Mouse (Mus musculus) forebrain, postnatal 0 days (tissue): ENCODE measurements around the gene Gm43951. TPM values are rescaled to one million over a fixed set of nuclear protein-coding genes. Genes with fewer than 3 reads are reported as not detected.

Source experiments
- ATAC-seq: fragments of 200-750 bp; cut with Nextera tagmentation; 2 replicates; pipeline ENCODE4 v1.8.0; 2017; ENCODE audit warnings: mild to moderate bottlenecking, moderate library complexity
- DNase-seq: peaks from one replicate; pipeline ENCODE4 v3.0.0-alpha.2; 2015
- H3K27ac ChIP-seq: fragments of 300-500 bp; sonication (generic); 2 replicates; pipeline ENCODE4 v1.5.1; 2014; ENCODE audit warnings: low read depth, mild to moderate bottlenecking, antibody characterized with exemption, low read length, moderate library complexity, mixed read lengths
- H3K27me3 ChIP-seq: fragments of 300-500 bp; sonication (generic); 2 replicates; pipeline ENCODE4 v1.6.1; 2014; ENCODE audit warnings: mild to moderate bottlenecking, low read length, mixed read lengths; ENCODE audit not compliant: insufficient read depth
- H3K36me3 ChIP-seq: fragments of 300-500 bp; sonication (generic); 2 replicates; pipeline ENCODE4 v1.6.1; 2014; ENCODE audit warnings: mild to moderate bottlenecking, moderate library complexity; ENCODE audit not compliant: insufficient read depth
- H3K4me1 ChIP-seq: fragments of 300-500 bp; sonication (generic); 2 replicates; pipeline ENCODE4 v1.6.1; 2014; ENCODE audit warnings: antibody characterized with exemption; ENCODE audit not compliant: insufficient read depth
- H3K4me2 ChIP-seq: fragments of 300-500 bp; sonication (generic); 2 replicates; pipeline ENCODE4 v1.6.1; 2014; ENCODE audit warnings: low read depth, mild to moderate bottlenecking, moderate library complexity
- H3K4me3 ChIP-seq: fragments of 300-500 bp; sonication (generic); 2 replicates; pipeline ENCODE4 v1.5.1; 2014; ENCODE audit warnings: low read depth, low read length, mixed read lengths
- H3K9ac ChIP-seq: fragments of 300-500 bp; sonication (generic); 2 replicates; pipeline ENCODE4 v1.6.1; 2014; ENCODE audit warnings: mild to moderate bottlenecking
- H3K9me3 ChIP-seq: fragments of 300-500 bp; sonication (generic); 2 replicates; pipeline ENCODE4 v1.6.1; 2016; ENCODE audit warnings: low read length
- CTCF ChIP-seq: sonication (generic); IDR thresholded peaks from 2 replicates; pipeline ENCODE4 v1.5.1; 2016; ENCODE audit warnings: antibody characterized with exemption, control low read depth, low read depth
- WGBS: fragments of 180-500 bp; shearing (Covaris S2); extraction: QIAGEN DNeasy Blood & Tissue Kit; methylation state at CpG from one replicate; pipeline ENCODE4 v1.1.7; 2014; 5-methylcytosine and 5-hydroxymethylcytosine counted together
- polyA plus RNA-seq: library from polyadenylated mRNA; unstranded; fragments of >200 nt; fragmentation: Nextera tagmentation; extraction: Ambion mirVana; gene quantifications from 2 replicates; pipeline ENCODE4 v1.2.1, GENCODE M21; 2015
- total RNA-seq: library from RNA; depleted of rRNA; stranded (reverse); fragments of >200 nt; gene quantifications from 2 replicates; pipeline ENCODE4 v1.2.3, GENCODE M21; 2014; rRNA removed

The Gm43951 gene
- total RNA-seq, result 3.3 and 3.6 TPM in 2 replicates
- polyA plus RNA-seq, result 0.33 and 0.62 TPM in 2 replicates

DNA sequence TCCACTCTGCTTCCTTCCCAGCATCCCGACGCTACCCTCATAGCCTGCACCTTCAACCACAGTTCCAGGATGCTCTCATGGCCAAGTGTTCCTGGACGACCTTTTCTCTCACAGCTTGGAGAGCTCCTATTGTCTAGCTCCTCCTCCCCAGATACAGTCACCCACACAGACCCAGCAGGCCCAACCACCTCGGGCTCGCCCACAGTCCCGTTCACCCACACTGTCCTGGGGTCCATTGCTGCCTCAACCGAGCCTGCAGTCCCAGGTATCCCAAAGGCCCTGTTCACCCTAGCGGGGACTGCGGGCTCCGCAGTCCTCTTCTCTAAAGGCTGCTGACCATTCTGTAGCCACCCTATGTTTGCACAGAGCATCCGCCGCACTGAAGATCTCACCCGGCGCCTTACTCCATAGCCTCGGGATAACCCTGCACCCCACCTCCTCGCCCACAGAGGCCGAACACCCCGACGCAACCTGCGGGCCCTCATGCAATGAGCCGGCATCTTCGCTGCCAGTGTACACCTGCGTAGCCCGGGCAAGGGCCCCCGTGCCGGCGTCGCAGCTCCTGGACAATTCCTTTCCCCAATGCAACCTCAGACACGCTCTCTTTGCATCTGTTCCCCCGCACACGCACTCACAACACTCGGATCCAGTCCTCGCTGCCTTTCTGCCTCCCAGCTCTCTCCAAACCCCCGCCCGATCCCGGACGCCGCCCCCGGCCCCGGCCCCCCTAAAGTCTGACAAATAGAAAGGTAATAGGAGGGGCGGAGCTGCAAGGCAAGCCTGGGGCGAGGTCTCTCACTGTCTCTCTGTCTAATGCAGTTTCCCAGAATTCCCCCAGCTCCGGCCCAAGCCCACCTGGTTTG, at the start of gene Gm43951:
Gene Gm43951 (minus strand): TSS at position 500 of the 863 bp plus-strand sequence.
- DNase-seq, result peak; percentile 31

GRCm38 (mm10) chr11:72256441-72256840, 49.8 kb upstream of the Gm43951 start:
- ATAC-seq (no peak), DNase-seq (no peak)
- Histone ChIP-seq H3K27me3 (no peaks in the 10 kb centered on the region), H3K4me1 (no peaks in the 10 kb centered on the region), H3K36me3 (no peaks in the 10 kb centered on the region), H3K9ac (no peak overlapping the region), H3K9me3 (no peaks in the 10 kb centered on the region), H3K4me2 (no peak overlapping the region), H3K27ac (no peak overlapping the region), H3K4me3 (no peak overlapping the region)
- no peak for TF ChIP-seq CTCF
- WGBS, result 84% methylated on average over 2 of the region's 2 CpGs

More for the DNA sequence above, at the start of gene Gm43951:
- Histone ChIP-seq H3K27me3 (no peaks in the 10 kb centered on the region), H3K9ac (peak within 1 kb of the TSS; percentile 80), H3K9me3 (no peaks in the 10 kb centered on the region), H3K27ac (peak within 1 kb of the TSS; percentile 80), H3K4me2 (peak within 1 kb of the TSS; percentile 83), H3K4me1 (peaks cover 13% of the 10 kb centered on the region), H3K36me3 (peaks cover 18% of the 10 kb centered on the region), H3K4me3 (peak within 1 kb of the TSS; percentile 77)
- peak; percentile 66 for ATAC-seq
- peak; percentile 45 for TF ChIP-seq CTCF
- 2% methylated on average over 43 of the region's 43 CpGs for WGBS

GRCm38 (mm10) chr11:72255629-72256028, 49.0 kb upstream of the Gm43951 start:
- Histone ChIP-seq H3K4me2 (no peak overlapping the region), H3K9ac (no peak overlapping the region), H3K4me3 (no peak overlapping the region), H3K27ac (no peak overlapping the region), H3K9me3 (no peaks in the 10 kb centered on the region), H3K36me3 (no peaks in the 10 kb centered on the region), H3K27me3 (no peaks in the 10 kb centered on the region), H3K4me1 (no peaks in the 10 kb centered on the region)
- WGBS, result 92% methylated on average over 4 of the region's 4 CpGs
- TF ChIP-seq CTCF, result no peak
- no peak for ATAC-seq
- no peak for DNase-seq

- no peaks in the 10 kb centered on the region for H3K9me3 ChIP-seq
- no peak for DNase-seq
- TF ChIP-seq CTCF, result no peak
- H3K4me1 ChIP-seq, result no peaks in the 10 kb centered on the region
- H3K4me3 ChIP-seq, result no peak overlapping the region
- no peaks in the 10 kb centered on the region for H3K27me3 ChIP-seq
- H3K36me3 ChIP-seq, result no peaks in the 10 kb centered on the region
- 80% methylated on average over 8 of the region's 8 CpGs for WGBS
- H3K27ac ChIP-seq, result no peak overlapping the region
- no peak overlapping the region for H3K4me2 ChIP-seq
- no peak for ATAC-seq
- no peak overlapping the region for H3K9ac ChIP-seq
Measured at GRCm38 (mm10) chr11:72245196-72245753, 38.6 kb upstream of the Gm43951 start.

DNA sequence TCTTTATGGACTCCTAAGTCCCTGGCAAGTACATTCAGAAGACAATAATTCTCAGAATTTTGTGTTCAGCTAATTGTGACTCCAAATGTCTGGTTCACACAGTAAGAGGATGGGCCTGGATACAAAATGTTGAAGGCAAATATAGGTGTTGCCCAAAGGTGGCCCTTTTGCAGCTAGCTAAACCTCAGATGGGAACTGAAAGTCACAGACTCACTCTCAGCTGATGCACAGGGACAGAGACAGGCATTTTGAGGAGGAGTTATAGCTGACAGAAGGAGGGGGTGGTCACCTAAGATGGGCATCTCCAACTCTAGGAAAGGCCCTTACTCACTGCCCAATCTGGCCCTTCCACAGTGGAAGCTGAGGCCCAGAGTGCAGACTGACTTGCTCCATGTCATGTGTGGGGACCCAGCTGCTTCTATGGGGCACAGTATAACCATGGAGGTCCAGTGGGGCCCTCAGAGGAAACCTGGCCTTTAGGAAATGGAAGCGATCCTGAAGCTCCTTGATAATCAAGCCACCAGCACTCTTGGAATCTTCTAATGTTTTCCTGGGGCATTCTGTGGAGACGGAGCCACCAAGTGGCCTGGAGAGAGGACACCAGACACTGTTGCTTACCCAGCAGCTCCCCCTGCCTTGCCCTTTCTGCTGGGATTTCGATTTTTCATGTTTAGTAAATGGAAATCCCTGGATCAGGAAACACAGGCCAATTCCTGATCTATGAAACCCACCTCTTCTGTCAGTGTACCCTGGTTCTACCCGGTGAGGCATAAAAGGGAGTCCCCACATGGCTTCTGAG, 33.6 kb upstream of the Gm43951 start:
- no peak for DNase-seq
- H3K27ac ChIP-seq, result no peak overlapping the region

GRCm38 (mm10) chr11:72234013-72234412, 27.4 kb upstream of the Gm43951 start:
- no peaks in the 10 kb centered on the region for H3K9me3 ChIP-seq
- 49% methylated on average over 5 of the region's 5 CpGs for WGBS
- no peaks in the 10 kb centered on the region for H3K4me1 ChIP-seq
- no peaks in the 10 kb centered on the region for H3K27me3 ChIP-seq
- H3K4me2 ChIP-seq, result no peak overlapping the region
- no peaks in the 10 kb centered on the region for H3K36me3 ChIP-seq
- DNase-seq (no peak), ATAC-seq (peak; percentile 58)
- no peak overlapping the region for H3K27ac ChIP-seq
- H3K9ac ChIP-seq, result no peak overlapping the region
- no peak for TF ChIP-seq CTCF
- H3K4me3 ChIP-seq, result no peak overlapping the region

More for the DNA sequence above, 33.6 kb upstream of the Gm43951 start:
- TF ChIP-seq CTCF, result no peak
- 72% methylated on average over 4 of the region's 4 CpGs for WGBS
- no peak for ATAC-seq
- Histone ChIP-seq H3K4me1 (no peaks in the 10 kb centered on the region), H3K4me2 (no peak overlapping the region), H3K27me3 (no peaks in the 10 kb centered on the region), H3K4me3 (no peak overlapping the region), H3K9ac (no peak overlapping the region), H3K36me3 (no peaks in the 10 kb centered on the region), H3K9me3 (no peaks in the 10 kb centered on the region)
